10 mouse cellular contexts compared by ENCODE assay signal in genomic region chr3:152569242-152569605, GRCm38 (mm10).
DNase-seq lines count a peak whose midpoint lies in the region; ATAC-seq and TF ChIP-seq lines count a peak whose summit lies in the region.
"Had no signal": no experiment of that assay in that cellular context is flagged by ENCODE, and none has a peak within 500 bp of the region (broad histone marks: within the 10 kb centered on the region; RNA-seq: fewer than 3 reads in every experiment).

No protein-coding gene starts in this region.

- no peak for ATAC-seq in liver, postnatal 0 days
- peak; percentile 40; the same call in 1 of the 2 replicates for ATAC-seq in granulocyte monocyte progenitor cell, adult 5-6 weeks (replicated peaks; ENCODE audit: poor library complexity, severe bottlenecking)
- no peak for ATAC-seq in cerebellum, adult (ENCODE audit: insufficient number of reproducible peaks, low FRiP score, low TSS enrichment)
- no peak for ATAC-seq in forebrain, embryonic 15.5 days (replicated peaks)

- WGBS in liver, postnatal 0 days (ENCODE audit: insufficient replicate concordance): 18% methylated on average over 6 of the region's 6 CpGs
- 83% methylated on average over 6 of the region's 6 CpGs for WGBS in forebrain, embryonic 15.5 days

- H3K9me3 ChIP-seq in liver, postnatal 0 days (ENCODE audit: low read length): no peaks in the 10 kb centered on the region
- H3K9me3 ChIP-seq in forebrain, embryonic 15.5 days: no peaks in the 10 kb centered on the region

- no peak overlapping the region for H3K9ac ChIP-seq in liver, postnatal 0 days (replicated peaks)
- H3K9ac ChIP-seq in forebrain, embryonic 15.5 days (replicated peaks): no peak overlapping the region

- H3K4me1 ChIP-seq in liver, postnatal 0 days (ENCODE audit: insufficient read depth): no peaks in the 10 kb centered on the region
- no peaks in the 10 kb centered on the region for H3K4me1 ChIP-seq in forebrain, embryonic 15.5 days

- H3K4me3 ChIP-seq in liver, postnatal 0 days (ENCODE audit: low read depth, low read length): no peak overlapping the region
- no peak overlapping the region for H3K4me3 ChIP-seq in forebrain, embryonic 15.5 days
- H3K4me3 ChIP-seq: erythroblast, embryonic 14.5 days had no signal

- TF ChIP-seq EP300 in liver, postnatal 0 days (IDR thresholded peaks at IDR 0.05; ENCODE audit: low read depth): no peak

- H3K27me3 ChIP-seq in liver, postnatal 0 days (ENCODE audit: insufficient read depth, low read length): no peaks in the 10 kb centered on the region
- no peaks in the 10 kb centered on the region for H3K27me3 ChIP-seq in forebrain, embryonic 15.5 days

- H3K4me2 ChIP-seq in liver, postnatal 0 days (ENCODE audit: low read depth, low read length): no peak overlapping the region
- H3K4me2 ChIP-seq in forebrain, embryonic 15.5 days (replicated peaks): no peak overlapping the region

- no peaks in the 10 kb centered on the region for H3K36me3 ChIP-seq in liver, postnatal 0 days (replicated peaks; ENCODE audit: insufficient read depth, low read length)
- H3K36me3 ChIP-seq in forebrain, embryonic 15.5 days: no peaks in the 10 kb centered on the region

- TF ChIP-seq CTCF in liver, postnatal 0 days (IDR thresholded peaks at IDR 0.05; ENCODE audit: low read depth): no peak

- DNase-seq in liver: peak; percentile 12
- no peak for DNase-seq in liver, postnatal 0 days
- DNase-seq in kidney, postnatal 25 days: peak; percentile 46 to 60
- DNase-seq in thymus, postnatal 25 days: peak; percentile 36
- DNase-seq in testis, postnatal 14 days (ENCODE audit: low spot score): no peak
- DNase-seq: cerebellum, adult 18-20 months had no signal

- H3K27ac ChIP-seq in liver, postnatal 0 days (ENCODE audit: low read depth): no peak overlapping the region
- H3K27ac ChIP-seq in forebrain, embryonic 15.5 days (replicated peaks): no peak overlapping the region

Comparison
In these comparisons a context has a peak if more than half of its experiments do, and no peak if none do; other contexts are left out.
1. DNase-seq: peak in liver (single experiment), kidney, postnatal 25 days (2 of 2) and thymus, postnatal 25 days (single experiment); none in liver, postnatal 0 days (single experiment) and testis, postnatal 14 days (single experiment).